Comparison of ENCODE assay signal across 8 mouse cellular contexts in the genomic region with DNA sequence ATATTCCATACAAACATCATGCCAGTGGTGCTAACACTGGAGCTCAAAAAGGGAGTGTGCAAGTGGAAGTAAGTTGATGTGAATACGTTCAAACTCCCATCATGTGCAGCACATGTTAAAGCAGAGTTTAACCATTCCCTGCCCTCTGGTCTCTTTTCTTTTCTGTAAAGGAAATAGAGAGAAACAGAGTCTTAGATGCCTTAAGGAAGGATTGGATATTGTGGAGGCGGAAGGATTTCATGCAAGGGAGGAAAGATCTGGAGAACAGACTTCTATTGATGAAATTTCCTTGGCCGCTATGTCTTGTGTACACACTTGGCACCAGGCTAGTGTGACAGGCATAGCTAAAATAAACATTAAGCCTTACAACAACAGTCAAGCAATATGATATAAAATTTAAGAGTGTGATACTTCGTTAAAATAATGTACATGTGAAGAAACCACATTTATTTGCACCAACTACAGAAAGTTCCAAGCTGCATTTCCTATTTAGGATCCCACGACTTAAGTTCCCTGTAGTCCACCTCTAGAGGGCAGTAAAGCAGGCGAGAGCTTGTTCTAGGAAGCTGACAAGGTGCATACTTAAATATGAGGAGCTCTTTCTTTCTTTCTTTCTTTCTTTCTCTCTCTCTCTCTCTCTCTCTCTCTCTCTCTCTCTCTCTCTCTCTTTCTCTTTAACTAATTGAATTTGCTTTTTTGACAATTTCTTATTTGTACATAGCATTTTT.
DNase-seq lines count a peak whose midpoint lies in the region; ATAC-seq lines count a peak whose summit lies in the region.

No protein-coding gene starts in this region.

- peak; percentile 11 for DNase-seq in CD4-positive, CD25-positive, alpha-beta regulatory T cell, adult 2 months (ENCODE audit: low read depth, low spot score)
- DNase-seq in layer of hippocampus, adult 9-10 months (ENCODE audit: low spot score), result peak; percentile 4
- DNase-seq in layer of hippocampus, adult 9-11 months, result no peak
- peak; percentile 61 for DNase-seq in ZHBTc4 (ENCODE audit: low read depth, low spot score)
- DNase-seq in induced T-regulatory cell, adult 2 months (ENCODE audit: low read depth), result peak; percentile 6
- DNase-seq in thymus, postnatal 25 days, result no peak
- DNase-seq in ovary, postnatal 14 days (ENCODE audit: low spot score), result no peak

- ATAC-seq in CD4-positive, CD25-positive, alpha-beta regulatory T cell, adult 4 months, result no peak

Comparison
In these comparisons a context has a peak if more than half of its experiments do, and no peak if none do; other contexts are left out.
1. DNase-seq: peak in CD4-positive, CD25-positive, alpha-beta regulatory T cell, adult 2 months (single experiment), layer of hippocampus, adult 9-10 months (single experiment), ZHBTc4 (single experiment) and induced T-regulatory cell, adult 2 months (single experiment); none in layer of hippocampus, adult 9-11 months (single experiment), thymus, postnatal 25 days (single experiment) and ovary, postnatal 14 days (single experiment).